Mouse (Mus musculus) hindbrain, embryonic 12.5 days (tissue): ENCODE measurements at regions not wholly inside any gene's neighbourhood (a gene's known extent, or its start where the extent isn't known, plus 50 kb on each side); places are given as distances from the start of the nearest gene placed in this dataset.
A peak's percentile ranks its signal among the peaks of the same experiment; 100 is the strongest.

Experiments
- ATAC-seq: fragments of 200-750 bp; cut with Nextera tagmentation; 2 replicates; pipeline ENCODE4 v1.8.0; 2017; ENCODE audit warnings: moderate TSS enrichment; ENCODE audit not compliant: low FRiP score
- H3K27ac ChIP-seq: fragments of 300-500 bp; sonication (generic); 2 replicates; pipeline ENCODE4 v1.5.1; 2016; ENCODE audit warnings: mild to moderate bottlenecking
- H3K27me3 ChIP-seq: fragments of 300-500 bp; sonication (generic); 2 replicates; pipeline ENCODE4 v1.6.1; 2016; ENCODE audit warnings: mild to moderate bottlenecking
- H3K36me3 ChIP-seq: fragments of 300-500 bp; sonication (generic); 2 replicates; pipeline ENCODE4 v1.6.1; 2016; ENCODE audit warnings: mild to moderate bottlenecking
- H3K4me1 ChIP-seq: fragments of 300-500 bp; sonication (generic); 2 replicates; pipeline ENCODE4 v1.6.1; 2016
- H3K4me2 ChIP-seq: fragments of 300-500 bp; sonication (generic); replicated peaks from 2 replicates; pipeline ENCODE4 v1.6.1; 2016; ENCODE audit warnings: mild to moderate bottlenecking
- H3K4me3 ChIP-seq: fragments of 300-500 bp; sonication (generic); 2 replicates; pipeline ENCODE4 v1.5.1; 2016; ENCODE audit warnings: mild to moderate bottlenecking
- H3K9ac ChIP-seq: fragments of 300-500 bp; sonication (generic); 2 replicates; pipeline ENCODE4 v1.6.1; 2016; ENCODE audit warnings: mild to moderate bottlenecking, moderate library complexity
- H3K9me3 ChIP-seq: fragments of 300-500 bp; sonication (generic); replicated peaks from 2 replicates; pipeline ENCODE4 v1.6.1; 2016; ENCODE audit warnings: mild to moderate bottlenecking
- WGBS: fragments of 180-500 bp; shearing (Covaris S2); methylation state at CpG from one replicate; pipeline ENCODE4 v1.1.7; 2016; 5-methylcytosine and 5-hydroxymethylcytosine counted together

GRCm38 (mm10) chr8:10921439-10922191, 86.6 kb downstream of the Irs2 start:
- Histone ChIP-seq H3K27me3 (peaks cover 10% of the 10 kb centered on the region; the same call in 1 of the 2 replicates), H3K4me1 (peaks cover 60% of the 10 kb centered on the region), H3K9me3 (no peaks in the 10 kb centered on the region), H3K9ac (no peak overlapping the region), H3K27ac (peak overlapping the region; percentile 65), H3K36me3 (no peaks in the 10 kb centered on the region), H3K4me2 (no peak overlapping the region), H3K4me3 (no peak overlapping the region)
- ATAC-seq = peak; percentile 46
- 19% methylated on average over 11 of the region's 11 CpGs for WGBS

DNA sequence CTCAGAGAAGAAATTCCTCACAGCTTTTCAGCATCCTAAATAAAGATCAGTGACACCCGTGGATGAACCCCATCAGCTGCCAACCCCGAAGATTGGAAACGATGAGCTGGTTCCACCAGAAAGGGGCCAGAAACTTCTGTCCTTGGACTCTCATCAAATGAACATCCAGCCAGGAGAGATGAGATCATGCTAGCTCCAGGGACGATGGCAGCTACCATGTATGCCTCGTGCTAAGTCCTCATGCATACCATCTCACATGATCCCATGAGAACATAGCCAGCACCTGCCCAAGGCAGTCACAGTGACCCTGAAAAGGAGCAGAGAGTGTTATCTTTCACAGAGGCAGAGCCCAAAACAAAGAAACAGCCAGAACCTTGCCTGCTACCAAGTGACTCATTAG, 88.6 kb downstream of the Irs2 start:
- no peaks in the 10 kb centered on the region for H3K36me3 ChIP-seq
- no peak overlapping the region for H3K4me3 ChIP-seq
- WGBS = 89% methylated on average over 5 of the region's 5 CpGs
- H3K9ac ChIP-seq = no peak overlapping the region
- no peak overlapping the region for H3K27ac ChIP-seq
- H3K4me1 ChIP-seq = peaks cover 40% of the 10 kb centered on the region
- no peaks in the 10 kb centered on the region for H3K9me3 ChIP-seq
- peaks cover 10% of the 10 kb centered on the region; the same call in 1 of the 2 replicates for H3K27me3 ChIP-seq
- H3K4me2 ChIP-seq = no peak overlapping the region
- ATAC-seq = no peak

GRCm38 (mm10) chr8:10918403-10919035, 89.7 kb downstream of the Irs2 start:
- Histone ChIP-seq H3K4me2 (no peak overlapping the region), H3K4me1 (peaks cover 29% of the 10 kb centered on the region), H3K27me3 (peaks cover 10% of the 10 kb centered on the region; the same call in 1 of the 2 replicates), H3K9me3 (no peaks in the 10 kb centered on the region), H3K27ac (no peak overlapping the region), H3K9ac (no peak overlapping the region), H3K4me3 (no peak overlapping the region), H3K36me3 (no peaks in the 10 kb centered on the region)
- WGBS = 91% methylated on average over 5 of the region's 5 CpGs
- no peak for ATAC-seq

DNA sequence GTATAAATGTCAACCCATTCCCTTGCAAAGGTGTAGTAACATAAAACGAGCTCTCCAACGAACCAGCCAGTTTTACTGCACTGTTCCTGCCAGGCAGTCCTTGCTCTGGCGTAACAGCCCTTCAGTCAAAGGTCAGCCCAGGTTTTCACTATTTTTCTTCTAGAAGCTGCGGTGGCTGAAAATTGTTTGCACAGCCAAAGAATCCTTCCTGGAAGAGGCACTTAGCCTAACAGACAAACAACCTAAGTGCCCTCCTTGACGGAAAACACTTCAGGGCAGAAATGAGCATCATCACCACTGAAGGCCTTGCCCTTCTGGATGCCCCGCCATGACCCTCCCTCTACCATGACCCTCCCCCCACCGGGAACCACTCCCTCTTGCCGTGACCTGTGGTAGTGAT, 93.6 kb downstream of the Irs2 start:
- Histone ChIP-seq H3K36me3 (no peaks in the 10 kb centered on the region), H3K4me3 (no peak overlapping the region), H3K27ac (no peak overlapping the region), H3K9ac (no peak overlapping the region), H3K4me1 (peaks cover 3% of the 10 kb centered on the region; the same call in 1 of the 2 replicates), H3K4me2 (no peak overlapping the region), H3K9me3 (no peaks in the 10 kb centered on the region), H3K27me3 (peaks cover 9% of the 10 kb centered on the region; the same call in 1 of the 2 replicates)
- no peak for ATAC-seq
- 86% methylated on average over 8 of the region's 8 CpGs for WGBS

GRCm38 (mm10) chr8:10912436-10912835, 95.8 kb downstream of the Irs2 start:
- Histone ChIP-seq H3K36me3 (no peaks in the 10 kb centered on the region), H3K9me3 (no peaks in the 10 kb centered on the region), H3K27ac (no peak overlapping the region), H3K4me3 (no peak overlapping the region), H3K9ac (no peak overlapping the region), H3K27me3 (no peaks in the 10 kb centered on the region), H3K4me2 (no peak overlapping the region), H3K4me1 (0 out of 2 replicates have a peak, but pooled peaks cover 3% of the 10 kb centered on the region)
- ATAC-seq = no peak
- WGBS = 80% methylated on average over 2 of the region's 2 CpGs

DNA sequence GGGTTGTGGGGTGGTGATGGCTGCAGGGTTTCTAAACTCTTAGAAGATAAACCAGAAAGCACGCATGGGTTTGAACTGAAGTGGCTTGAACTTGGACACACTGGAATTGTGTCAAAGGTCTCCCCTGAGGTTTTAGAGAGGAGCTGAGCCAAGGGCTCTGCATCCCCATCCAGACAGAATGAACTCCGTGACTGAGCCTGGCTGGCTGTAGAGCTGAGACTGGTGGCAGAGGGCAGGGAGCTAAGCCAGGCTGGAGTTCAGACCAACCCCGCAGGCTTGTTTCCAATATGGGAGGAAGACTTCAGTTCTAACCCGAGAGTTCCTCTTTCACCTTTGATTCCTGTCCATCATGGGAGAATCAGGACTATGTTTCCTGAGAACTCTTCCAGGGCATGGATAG, 96.9 kb downstream of the Irs2 start:
- Histone ChIP-seq H3K9me3 (no peaks in the 10 kb centered on the region), H3K27ac (no peak overlapping the region), H3K4me1 (0 out of 2 replicates have a peak, but pooled peaks cover 3% of the 10 kb centered on the region), H3K4me3 (no peak overlapping the region), H3K4me2 (no peak overlapping the region), H3K36me3 (no peaks in the 10 kb centered on the region), H3K9ac (no peak overlapping the region), H3K27me3 (no peaks in the 10 kb centered on the region)
- 93% methylated on average over 4 of the region's 4 CpGs for WGBS
- ATAC-seq = no peak

DNA sequence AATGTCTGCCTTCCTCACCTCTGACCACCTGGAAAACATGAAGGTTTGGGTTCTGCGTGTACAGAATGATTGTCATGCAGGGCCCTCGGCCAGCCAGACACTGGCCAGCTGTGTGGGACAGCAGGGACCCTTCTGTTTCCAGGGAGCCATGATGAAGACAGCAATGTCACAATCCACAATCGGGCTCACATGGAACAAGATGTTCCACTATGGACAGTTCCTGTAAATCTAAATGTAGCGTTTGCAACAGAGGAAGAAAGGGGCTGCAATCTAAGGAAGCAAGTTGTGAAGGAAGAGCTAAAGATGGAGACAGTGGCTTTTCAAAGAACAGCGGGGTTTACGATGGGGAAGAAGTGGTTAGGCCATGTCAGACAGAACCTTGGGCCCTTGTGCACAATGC, 97.3 kb downstream of the Irs2 start:
- no peak for ATAC-seq
- H3K4me1 ChIP-seq = 0 out of 2 replicates have a peak, but pooled peaks cover 3% of the 10 kb centered on the region
- H3K9ac ChIP-seq = no peak overlapping the region
- 79% methylated on average over 6 of the region's 6 CpGs for WGBS
- H3K9me3 ChIP-seq = no peaks in the 10 kb centered on the region
- no peaks in the 10 kb centered on the region for H3K27me3 ChIP-seq
- no peaks in the 10 kb centered on the region for H3K36me3 ChIP-seq
- H3K27ac ChIP-seq = no peak overlapping the region
- no peak overlapping the region for H3K4me2 ChIP-seq
- no peak overlapping the region for H3K4me3 ChIP-seq

DNA sequence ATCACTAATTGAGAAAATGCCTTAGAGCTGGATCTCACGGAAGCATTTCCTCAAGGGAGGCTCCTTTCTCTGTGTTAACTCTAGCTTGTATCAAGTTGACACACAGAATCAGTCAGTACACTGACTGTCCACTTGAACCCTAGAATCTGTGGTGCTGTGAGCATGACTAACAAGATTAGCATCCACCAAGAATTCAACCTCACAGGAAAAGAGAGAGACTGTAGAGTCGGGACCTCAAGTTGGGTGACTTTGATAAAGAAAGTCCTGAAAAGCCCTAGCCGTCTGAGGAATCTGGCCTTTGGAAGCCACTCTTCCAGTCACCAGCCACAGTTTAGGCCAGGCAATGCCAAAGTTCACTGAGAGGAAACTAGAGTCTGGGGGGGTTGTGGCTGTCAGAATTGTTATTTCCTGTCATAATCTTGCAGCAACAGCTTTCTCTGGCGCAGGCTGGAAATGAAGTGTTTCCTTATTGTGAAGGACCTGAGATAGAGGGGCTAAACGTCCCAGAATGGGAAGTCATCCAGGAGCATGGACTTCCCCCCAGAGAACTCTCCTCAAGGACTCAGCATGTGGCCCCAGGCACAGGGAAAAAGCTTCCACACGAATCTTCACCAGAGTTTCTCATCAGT, 97.9 kb downstream of the Irs2 start:
- 50% methylated on average over 6 of the region's 6 CpGs for WGBS
- Histone ChIP-seq H3K4me1 (0 out of 2 replicates have a peak, but pooled peaks cover 3% of the 10 kb centered on the region), H3K36me3 (no peaks in the 10 kb centered on the region), H3K9ac (no peak overlapping the region), H3K27ac (no peak overlapping the region), H3K4me3 (no peak overlapping the region), H3K27me3 (no peaks in the 10 kb centered on the region), H3K9me3 (no peaks in the 10 kb centered on the region), H3K4me2 (no peak overlapping the region)
- no peak for ATAC-seq

- H3K27ac ChIP-seq = no peak overlapping the region
- no peak for ATAC-seq
- 0 out of 2 replicates have a peak, but pooled peaks cover 3% of the 10 kb centered on the region for H3K4me1 ChIP-seq
- no peak overlapping the region for H3K4me3 ChIP-seq
- no peak overlapping the region for H3K4me2 ChIP-seq
- no peaks in the 10 kb centered on the region for H3K9me3 ChIP-seq
- 83% methylated on average over 6 of the region's 6 CpGs for WGBS
- no peak overlapping the region for H3K9ac ChIP-seq
- H3K27me3 ChIP-seq = no peaks in the 10 kb centered on the region
- H3K36me3 ChIP-seq = no peaks in the 10 kb centered on the region
Measured at GRCm38 (mm10) chr8:10909155-10909554, 99.1 kb downstream of the Irs2 start.

- no peak overlapping the region for H3K27ac ChIP-seq
- no peak overlapping the region for H3K4me3 ChIP-seq
- H3K27me3 ChIP-seq = no peaks in the 10 kb centered on the region
- no peak overlapping the region for H3K4me2 ChIP-seq
- H3K4me1 ChIP-seq = 0 out of 2 replicates have a peak, but pooled peaks cover 3% of the 10 kb centered on the region
- H3K9ac ChIP-seq = no peak overlapping the region
- 81% methylated on average over 6 of the region's 6 CpGs for WGBS
- H3K36me3 ChIP-seq = no peaks in the 10 kb centered on the region
- no peaks in the 10 kb centered on the region for H3K9me3 ChIP-seq
- ATAC-seq = no peak
Measured at GRCm38 (mm10) chr8:10906353-10906752, 101.9 kb downstream of the Irs2 start.

GRCm38 (mm10) chr8:10905761-10906160, 102.5 kb downstream of the Irs2 start:
- 0 out of 2 replicates have a peak, but pooled peaks cover 5% of the 10 kb centered on the region for H3K4me1 ChIP-seq
- H3K4me3 ChIP-seq = no peak overlapping the region
- no peak overlapping the region for H3K9ac ChIP-seq
- WGBS = 94% methylated on average over 5 of the region's 5 CpGs
- no peaks in the 10 kb centered on the region for H3K27me3 ChIP-seq
- no peaks in the 10 kb centered on the region for H3K9me3 ChIP-seq
- H3K4me2 ChIP-seq = no peak overlapping the region
- H3K36me3 ChIP-seq = no peaks in the 10 kb centered on the region
- ATAC-seq = no peak
- H3K27ac ChIP-seq = no peak overlapping the region

GRCm38 (mm10) chr8:10903957-10904356, 104.3 kb downstream of the Irs2 start:
- ATAC-seq = no peak
- Histone ChIP-seq H3K4me2 (no peak overlapping the region), H3K36me3 (no peaks in the 10 kb centered on the region), H3K4me3 (no peak overlapping the region), H3K27ac (no peak overlapping the region), H3K9me3 (no peaks in the 10 kb centered on the region), H3K27me3 (no peaks in the 10 kb centered on the region), H3K4me1 (peaks cover 15% of the 10 kb centered on the region), H3K9ac (no peak overlapping the region)
- 89% methylated on average over 2 of the region's 2 CpGs for WGBS
